Mouse (Mus musculus): ENCODE data around the gene Ift52. TPM values are rescaled to one million over a fixed set of nuclear protein-coding genes. Genes with fewer than 3 reads are reported as not detected.

The Ift52 gene
- polyA plus RNA-seq, 1 experiment from 2014 or later = 55.7 TPM

- H3K36me3 ChIP-seq = peaks cover 8% of the 10 kb centered on the region
- H3K4me2 ChIP-seq (replicated peaks) = no peak overlapping the region
- H3K4me1 ChIP-seq = no peaks in the 10 kb centered on the region
- no peak overlapping the region for H3K9ac ChIP-seq
- no peaks in the 10 kb centered on the region for H3K27me3 ChIP-seq
- H3K4me3 ChIP-seq = no peak overlapping the region
- WGBS = 88% methylated on average over 3 of the region's 3 CpGs
- no peak for ATAC-seq (ENCODE audit: insufficient number of reproducible peaks, insufficient read depth, low FRiP score, low TSS enrichment)
- H3K9me3 ChIP-seq = no peaks in the 10 kb centered on the region
- H3K27ac ChIP-seq = no peak overlapping the region
Observed at GRCm38 (mm10) chr2:163084519-163084918, 67.4 kb downstream of the Ift52 start.

DNA sequence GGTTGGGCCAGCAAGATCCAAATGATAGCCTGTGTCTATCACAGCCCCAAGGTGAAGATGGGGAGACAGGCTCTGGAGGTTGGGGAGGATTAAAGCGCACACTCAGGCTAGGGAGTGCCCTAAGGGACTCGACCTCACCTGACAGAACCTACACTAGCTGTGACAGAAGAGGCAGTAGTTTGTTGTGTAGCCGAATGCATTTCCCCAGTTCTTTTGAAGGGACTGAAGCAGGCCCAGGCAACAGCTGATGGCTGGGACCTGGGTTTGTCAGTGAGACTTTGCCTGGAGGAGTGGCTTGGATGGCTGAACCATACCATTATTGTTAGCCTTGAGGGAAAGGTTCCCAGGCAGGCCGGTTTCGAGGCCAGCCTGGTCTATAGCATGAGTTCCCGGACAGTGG lies 67.9 kb downstream of the Ift52 start:
- H3K36me3 ChIP-seq = peaks cover 6% of the 10 kb centered on the region; the same call in 1 of the 2 replicates
- no peak for ATAC-seq (ENCODE audit: insufficient number of reproducible peaks, insufficient read depth, low FRiP score, low TSS enrichment)
- H3K27ac ChIP-seq = no peak overlapping the region
- 82% methylated on average over 6 of the region's 6 CpGs for WGBS
- H3K9me3 ChIP-seq = no peaks in the 10 kb centered on the region
- H3K27me3 ChIP-seq = no peaks in the 10 kb centered on the region
- no peak overlapping the region for H3K9ac ChIP-seq
- H3K4me1 ChIP-seq = no peaks in the 10 kb centered on the region
- no peak overlapping the region for H3K4me3 ChIP-seq
- no peak overlapping the region for H3K4me2 ChIP-seq (replicated peaks)

GRCm38 (mm10) chr2:163086561-163086960 lies 69.4 kb downstream of the Ift52 start:
- no peaks in the 10 kb centered on the region for H3K27me3 ChIP-seq
- no peak overlapping the region for H3K4me2 ChIP-seq (replicated peaks)
- H3K27ac ChIP-seq = no peak overlapping the region
- no peaks in the 10 kb centered on the region for H3K9me3 ChIP-seq
- no peak for ATAC-seq (ENCODE audit: insufficient number of reproducible peaks, insufficient read depth, low FRiP score, low TSS enrichment)
- no peak overlapping the region for H3K4me3 ChIP-seq
- WGBS = 75% methylated on average over 8 of the region's 8 CpGs
- no peak overlapping the region for H3K9ac ChIP-seq
- H3K4me1 ChIP-seq = no peaks in the 10 kb centered on the region
- no peaks in the 10 kb centered on the region for H3K36me3 ChIP-seq

GRCm38 (mm10) chr2:163087728-163088127 lies 70.6 kb downstream of the Ift52 start, which contains the start of gene Gtsf1l:
Gtsf1l (minus strand) TSS chr2:163087855.
- no peak for ATAC-seq (ENCODE audit: insufficient number of reproducible peaks, insufficient read depth, low FRiP score, low TSS enrichment)
- no peaks in the 10 kb centered on the region for H3K27me3 ChIP-seq
- no peak within 1 kb of the TSS for H3K9ac ChIP-seq
- H3K27ac ChIP-seq = no peak within 1 kb of the TSS
- no peaks in the 10 kb centered on the region for H3K9me3 ChIP-seq
- H3K4me1 ChIP-seq = no peaks in the 10 kb centered on the region
- no peaks in the 10 kb centered on the region for H3K36me3 ChIP-seq
- 85% methylated on average over 9 of the region's 9 CpGs for WGBS
- no peak within 1 kb of the TSS for H3K4me3 ChIP-seq
- H3K4me2 ChIP-seq (replicated peaks) = no peak within 1 kb of the TSS

DNA sequence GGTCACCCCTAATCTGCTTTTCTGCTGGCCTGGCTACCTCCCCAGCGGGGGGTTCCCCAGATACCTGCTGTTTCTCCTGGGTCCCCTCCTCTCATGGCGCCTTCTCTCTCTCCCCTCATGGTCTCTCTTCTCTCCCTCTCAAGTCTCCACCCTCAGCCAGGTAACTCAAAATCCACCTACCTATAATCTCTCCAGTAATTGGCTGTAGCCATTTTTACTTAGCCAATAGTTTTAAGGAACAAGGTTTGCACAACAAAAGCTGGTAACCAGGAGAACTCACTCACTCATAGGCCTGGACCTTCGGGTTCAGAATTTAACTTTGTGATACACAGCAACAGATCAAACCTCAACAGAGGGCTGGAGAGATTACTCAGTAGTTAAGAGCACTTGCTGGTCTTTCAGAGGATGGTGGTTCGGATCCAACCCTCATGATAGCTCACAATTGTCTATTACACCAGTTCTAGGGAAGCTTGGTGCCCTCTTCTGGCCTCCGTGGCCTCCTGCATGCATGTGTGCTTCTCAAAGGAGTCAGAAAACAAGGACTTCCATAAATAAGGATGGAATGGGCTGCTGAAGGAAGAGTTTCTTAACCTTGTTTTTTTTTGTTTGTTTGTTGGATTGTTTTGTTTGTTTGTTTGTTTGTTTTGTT lies 72.4 kb downstream of the Ift52 start:
- Histone ChIP-seq H3K27ac (no peak overlapping the region), H3K4me3 (no peak overlapping the region), H3K4me1 (no peaks in the 10 kb centered on the region), H3K9ac (no peak overlapping the region), H3K36me3 (no peaks in the 10 kb centered on the region), H3K27me3 (no peaks in the 10 kb centered on the region), H3K9me3 (no peaks in the 10 kb centered on the region), H3K4me2 (replicated peaks) (no peak overlapping the region)
- 73% methylated on average over 5 of the region's 5 CpGs for WGBS
- no peak for ATAC-seq (ENCODE audit: insufficient number of reproducible peaks, insufficient read depth, low FRiP score, low TSS enrichment)

- H3K9me3 ChIP-seq = no peaks in the 10 kb centered on the region
- H3K4me2 ChIP-seq (replicated peaks) = no peak overlapping the region
- no peak for ATAC-seq (ENCODE audit: insufficient number of reproducible peaks, insufficient read depth, low FRiP score, low TSS enrichment)
- H3K27ac ChIP-seq = no peak overlapping the region
- no peaks in the 10 kb centered on the region for H3K27me3 ChIP-seq
- no peaks in the 10 kb centered on the region for H3K4me1 ChIP-seq
- H3K9ac ChIP-seq = no peak overlapping the region
- H3K4me3 ChIP-seq = no peak overlapping the region
- WGBS = 94% methylated on average over 10 of the region's 10 CpGs
- no peaks in the 10 kb centered on the region for H3K36me3 ChIP-seq
Observed at GRCm38 (mm10) chr2:163094909-163095308, 77.8 kb downstream of the Ift52 start.

Small RNA genes lying within 50 kb of the gene (microRNA-seq; reads per million reads assigned to microRNA genes)
- gene Gm22174 = not detected
- not detected for gene Mir7003

Other genes with a start within 250 kb of the Ift52 start
- gene Srsf6, start 85.8 kb upstream of the Ift52 start, polyA plus RNA-seq (2016; fragmentation: Nextera tagmentation; extraction: Ambion mirVana) = 255 and 274 TPM in 2 replicates
- gene L3mbtl1, start 73.9 kb upstream of the Ift52 start, polyA plus RNA-seq (2016; fragmentation: Nextera tagmentation; extraction: Ambion mirVana) = 0.17 and 0.28 TPM in 2 replicates
- 0.05 TPM in 1 of 2 replicates, not detected in the other for gene Sgk2, start 30.0 kb upstream of the Ift52 start, polyA plus RNA-seq (2016; fragmentation: Nextera tagmentation; extraction: Ambion mirVana)
- gene Mybl2, start 37.3 kb downstream of the Ift52 start, polyA plus RNA-seq (2016; fragmentation: Nextera tagmentation; extraction: Ambion mirVana) = 33.9 and 35.2 TPM in 2 replicates
- not detected in 2 replicates for gene Gtsf1l, start 70.5 kb downstream of the Ift52 start, polyA plus RNA-seq (2016; fragmentation: Nextera tagmentation; extraction: Ambion mirVana)
- 5.2 and 6.1 TPM in 2 replicates for gene Tox2, start 185.8 kb downstream of the Ift52 start, polyA plus RNA-seq (2016; fragmentation: Nextera tagmentation; extraction: Ambion mirVana)